Mouse (Mus musculus) bone marrow, adult 2 months (tissue): Measurements from ENCODE around the gene 1700025G04Rik. TPM values are rescaled to one million over a fixed set of nuclear protein-coding genes. Genes with fewer than 3 reads are reported as not detected.

Experiments used
- H3K27ac ChIP-seq: fragments of 200-500 bp; 2 replicates; pipeline ENCODE4 v1.5.1; 2012; ENCODE audit warnings: low read depth, mild to moderate bottlenecking, control low read depth, inconsistent platforms, low read length; ENCODE audit not compliant: control insufficient read depth, poor library complexity, insufficient read depth
- H3K4me1 ChIP-seq: fragments of 200-500 bp; 2 replicates; pipeline ENCODE4 v1.6.1; 2011; ENCODE audit warnings: low read length; ENCODE audit not compliant: control insufficient read depth, insufficient read depth
- H3K4me3 ChIP-seq: fragments of 200-500 bp; replicated peaks from 2 replicates; pipeline ENCODE3; 2011; ENCODE audit warnings: mild to moderate bottlenecking, low read depth, low read length, control low read depth; ENCODE audit not compliant: control insufficient read depth
- CTCF ChIP-seq: fragments of 200-500 bp; IDR thresholded peaks from 2 replicates; pipeline ENCODE4 v1.5.1; 2011; ENCODE audit warnings: low read length, control low read depth; ENCODE audit not compliant: control insufficient read depth, insufficient read depth
- POLR2A ChIP-seq: fragments of 200-500 bp; IDR thresholded peaks from 2 replicates; pipeline ENCODE4 v1.6.1; 2011; ENCODE audit warnings: low read depth, mild to moderate bottlenecking, control low read depth, low read length, borderline replicate concordance; ENCODE audit not compliant: control insufficient read depth
- whole genome bisulfite sequencing: fragments of 180-500 bp; shearing (Covaris S2); methylation state at CpG from one replicate; pipeline ENCODE4 v1.1.7; 2018; 5-methylcytosine and 5-hydroxymethylcytosine counted together
- polyA plus RNA-seq: library from polyadenylated mRNA; stranded (reverse); fragments of >200 nt; gene quantifications from 2 replicates; pipeline ENCODE4 v1.2.4, GENCODE M21; 2011; ENCODE audit warnings: low replicate concordance; ENCODE audit not compliant: missing spikeins, insufficient read depth, insufficient read length

1700025G04Rik gene
- polyA plus RNA-seq, 1 experiment, result 0.92 TPM

DNA sequence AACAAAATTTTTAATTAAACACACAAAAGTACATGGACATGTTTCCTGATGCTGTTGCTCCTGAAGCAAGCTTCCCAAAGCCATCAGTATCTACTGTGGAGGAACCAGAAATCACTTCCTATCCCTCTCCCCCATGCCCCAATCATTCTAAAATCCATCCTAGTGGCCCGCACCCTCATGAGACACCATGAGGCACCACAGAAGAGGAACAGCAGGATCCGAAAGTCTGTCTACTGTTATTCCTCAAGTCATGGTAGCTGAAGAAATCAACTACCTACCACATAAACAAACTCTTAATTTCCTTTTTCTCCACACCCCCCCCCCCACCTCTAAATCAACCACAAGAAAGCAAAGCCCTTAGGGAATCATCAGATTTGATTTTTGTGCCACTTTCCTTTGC is 46.5 kb downstream of the 1700025G04Rik start:
- WGBS, result 61% methylated on average over 2 of the region's 2 CpGs
- no peak overlapping the region for H3K27ac ChIP-seq
- no peak for TF ChIP-seq CTCF
- TF ChIP-seq POLR2A, result no peak
- H3K4me3 ChIP-seq, result no peak overlapping the region
- H3K4me1 ChIP-seq, result no peaks in the 10 kb centered on the region

GRCm38 (mm10) chr1:152042409-152042808 is 47.5 kb downstream of the 1700025G04Rik start:
- 69% methylated on average over 3 of the region's 3 CpGs for WGBS
- Histone ChIP-seq H3K27ac (no peak overlapping the region), H3K4me3 (no peak overlapping the region), H3K4me1 (no peaks in the 10 kb centered on the region)
- TF ChIP-seq CTCF (no peak), POLR2A (no peak)

DNA sequence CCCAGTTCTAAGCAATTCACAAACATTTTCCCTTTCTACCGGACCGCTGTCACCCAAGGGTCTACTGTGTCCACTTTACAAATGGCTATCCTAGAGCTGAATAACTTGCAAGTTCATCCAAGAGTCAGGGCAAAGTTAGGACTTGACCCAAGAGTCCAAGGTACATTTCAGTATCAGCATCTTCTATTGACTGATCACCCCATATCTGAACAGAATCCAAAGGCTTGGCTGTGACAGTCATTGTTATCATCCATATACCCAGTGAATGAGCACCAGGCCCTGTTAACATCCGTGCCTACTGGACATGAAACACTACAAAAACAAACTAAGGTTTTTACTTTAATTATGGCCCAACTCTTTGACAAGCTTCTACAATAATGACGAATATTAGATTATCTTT is 48.9 kb downstream of the 1700025G04Rik start:
- H3K4me1 ChIP-seq, result no peaks in the 10 kb centered on the region
- WGBS, result 81% methylated on average over 4 of the region's 4 CpGs
- H3K27ac ChIP-seq, result no peak overlapping the region
- no peak overlapping the region for H3K4me3 ChIP-seq
- no peak for TF ChIP-seq CTCF
- no peak for TF ChIP-seq POLR2A

DNA sequence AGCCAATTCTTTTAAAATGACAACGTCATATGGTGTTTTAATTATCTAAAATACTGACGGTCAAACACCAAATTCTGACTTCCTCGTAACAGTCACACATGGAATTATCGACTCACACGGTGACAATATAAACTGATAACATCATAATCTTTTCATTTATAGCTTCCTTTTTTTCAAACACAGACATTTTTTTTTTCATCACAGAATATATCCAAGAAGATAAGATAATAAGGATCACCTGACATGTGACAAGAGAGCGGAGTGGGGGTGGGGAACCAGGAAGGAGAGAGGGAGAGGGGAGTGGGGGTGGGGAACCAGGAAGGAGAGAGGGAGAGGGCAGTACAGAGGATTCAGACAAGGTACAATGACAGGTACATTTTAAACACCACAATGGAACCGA is 49.9 kb downstream of the 1700025G04Rik start:
- Histone ChIP-seq H3K4me1 (no peaks in the 10 kb centered on the region), H3K4me3 (no peak overlapping the region), H3K27ac (no peak overlapping the region)
- WGBS, result 40% methylated on average over 7 of the region's 7 CpGs
- TF ChIP-seq POLR2A, result no peak

DNA sequence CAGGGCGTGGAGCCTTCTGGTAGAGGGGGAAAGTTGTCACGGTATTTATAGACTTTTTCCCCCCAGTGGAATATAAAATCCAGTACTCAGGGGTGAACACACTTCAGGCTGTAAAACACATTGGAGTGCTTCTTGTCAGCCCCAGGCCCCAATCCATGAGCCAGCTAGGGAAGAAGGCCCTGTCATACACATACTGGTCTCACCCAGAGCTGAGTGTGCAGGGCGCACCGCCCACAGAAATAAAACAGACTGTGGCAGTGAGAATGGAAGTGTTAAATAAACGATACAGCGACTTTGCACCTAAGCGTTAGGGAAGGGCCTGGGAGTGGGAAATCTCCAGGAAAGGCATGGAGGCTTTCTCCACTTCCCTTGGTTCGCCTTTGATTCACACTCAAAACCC is 50.3 kb downstream of the 1700025G04Rik start:
- no peaks in the 10 kb centered on the region for H3K4me1 ChIP-seq
- H3K27ac ChIP-seq, result no peak overlapping the region
- TF ChIP-seq POLR2A, result no peak
- TF ChIP-seq CTCF, result no peak
- 81% methylated on average over 8 of the region's 8 CpGs for WGBS
- no peak overlapping the region for H3K4me3 ChIP-seq

GRCm38 (mm10) chr1:152038086-152038485 is 51.8 kb downstream of the 1700025G04Rik start:
- H3K4me1 ChIP-seq, result no peaks in the 10 kb centered on the region
- no peak overlapping the region for H3K4me3 ChIP-seq
- no peak overlapping the region for H3K27ac ChIP-seq
- WGBS, result 48% methylated on average over 9 of the region's 9 CpGs
- no peak for TF ChIP-seq CTCF
- no peak for TF ChIP-seq POLR2A

DNA sequence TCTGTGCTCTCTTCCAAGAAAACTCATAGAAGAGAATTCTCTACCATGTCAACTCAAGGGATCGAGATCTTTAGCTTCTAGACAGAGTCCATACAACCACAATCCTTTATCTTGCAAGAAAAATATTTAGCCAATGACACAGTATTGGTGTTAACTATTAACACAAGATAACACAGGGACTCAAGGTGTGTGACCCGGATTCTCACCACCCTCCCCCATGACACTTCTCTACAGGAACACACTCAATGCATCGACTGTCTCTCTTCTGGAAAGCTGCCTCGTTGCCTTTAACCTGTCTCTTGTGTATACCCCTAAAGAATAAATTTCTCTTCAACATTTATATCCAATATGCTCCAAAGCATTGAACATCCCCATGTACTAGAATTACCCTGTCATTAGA is 52.3 kb downstream of the 1700025G04Rik start:
- Histone ChIP-seq H3K4me3 (no peak overlapping the region), H3K27ac (no peak overlapping the region), H3K4me1 (no peaks in the 10 kb centered on the region)
- TF ChIP-seq CTCF (no peak), POLR2A (no peak)
- WGBS, result 64% methylated on average over 4 of the region's 4 CpGs

DNA sequence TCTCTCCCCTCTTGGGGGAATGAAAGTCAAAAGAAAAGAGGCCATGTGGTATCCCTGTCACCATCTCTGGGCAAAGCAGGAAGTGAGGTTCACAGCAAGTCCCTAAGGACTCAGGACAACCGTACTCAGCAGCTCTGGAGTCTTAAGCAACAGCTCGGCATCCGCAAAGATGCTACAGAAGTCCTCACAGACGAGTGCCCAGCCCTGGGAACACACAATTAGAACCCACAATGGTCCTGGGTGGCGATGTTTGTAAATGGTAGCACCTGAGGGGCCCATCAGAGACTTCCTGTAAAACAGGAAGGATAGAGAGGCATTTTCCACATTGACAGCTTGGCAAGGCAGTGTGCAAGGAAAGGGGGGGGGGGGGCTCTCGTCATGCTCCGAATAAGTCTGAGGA is 55.2 kb downstream of the 1700025G04Rik start:
- H3K4me1 ChIP-seq, result no peaks in the 10 kb centered on the region
- 61% methylated on average over 7 of the region's 7 CpGs for WGBS
- TF ChIP-seq POLR2A, result no peak
- no peak for TF ChIP-seq CTCF

GRCm38 (mm10) chr1:152033731-152034130 is 56.2 kb downstream of the 1700025G04Rik start:
- Histone ChIP-seq H3K4me1 (no peaks in the 10 kb centered on the region), H3K27ac (no peak overlapping the region), H3K4me3 (no peak overlapping the region)
- no peak for TF ChIP-seq CTCF
- TF ChIP-seq POLR2A, result no peak
- 73% methylated on average over 3 of the region's 3 CpGs for WGBS

More for the DNA sequence above, 55.2 kb downstream of the 1700025G04Rik start:
- no peak overlapping the region for H3K4me3 ChIP-seq
- H3K27ac ChIP-seq, result no peak overlapping the region

GRCm38 (mm10) chr1:152032144-152032543 is 57.8 kb downstream of the 1700025G04Rik start:
- no peaks in the 10 kb centered on the region for H3K4me1 ChIP-seq
- 82% methylated on average over 5 of the region's 5 CpGs for WGBS
- H3K27ac ChIP-seq, result no peak overlapping the region

More at GRCm38 (mm10) chr1:152032144-152032543, 57.8 kb downstream of the 1700025G04Rik start:
- no peak for TF ChIP-seq CTCF
- no peak for TF ChIP-seq POLR2A
- H3K4me3 ChIP-seq, result no peak overlapping the region
